Mouse (Mus musculus) liver, adult 2 months (tissue): Measurements from ENCODE around the gene Col4a1.

Experiments used
- CTCF ChIP-seq: fragments of 200-500 bp; IDR thresholded peaks from 2 replicates; pipeline ENCODE4 v1.5.1; 2011; ENCODE audit warnings: low read depth, low read length, control low read depth
- POLR2A ChIP-seq: fragments of 200-500 bp; IDR thresholded peaks from 2 replicates; pipeline ENCODE4 v1.6.1; 2011; ENCODE audit warnings: low read length, control low read depth; ENCODE audit not compliant: insufficient read depth; ENCODE audit errors: extremely low read depth

DNA sequence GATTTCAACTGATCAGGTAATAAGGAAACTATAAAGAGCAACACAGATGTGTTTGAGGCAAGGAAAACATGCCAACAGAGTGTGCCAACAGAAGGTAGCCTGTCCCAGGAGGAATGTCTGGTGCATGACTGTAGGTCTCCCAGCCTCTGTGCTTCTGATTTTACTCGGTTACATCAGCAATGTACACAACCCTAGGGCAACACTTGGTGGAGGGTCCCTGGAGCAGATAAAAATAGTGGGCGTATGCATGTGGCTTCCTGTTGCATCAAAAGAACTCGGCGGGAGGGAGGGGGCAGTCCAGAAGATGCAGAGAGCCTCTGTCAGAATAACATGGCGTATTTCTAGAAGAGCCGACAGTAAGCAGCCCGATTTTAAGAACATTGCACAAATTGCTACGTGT, 106.1 kb downstream of the Col4a1 start:
- no peak for TF ChIP-seq CTCF
- no peak for TF ChIP-seq POLR2A
